Mouse (Mus musculus) heart, embryonic 16.5 days (tissue): ENCODE measurements around the gene Ehd1. TPM values are rescaled to one million over a fixed set of nuclear protein-coding genes. Genes with fewer than 3 reads are reported as not detected.
A peak's percentile ranks its signal among the peaks of the same experiment; 100 is the strongest.

Experiments used
- ATAC-seq: fragments of 200-750 bp; cut with Nextera tagmentation; replicated peaks from 2 replicates; pipeline ENCODE4 v1.8.0; 2017; ENCODE audit warnings: moderate number of reproducible peaks; ENCODE audit not compliant: insufficient read depth, low FRiP score; ENCODE audit errors: extremely low read depth
- H3K27ac ChIP-seq: fragments of 300-500 bp; sonication (generic); 2 replicates; pipeline ENCODE4 v1.5.1; 2014; ENCODE audit warnings: mild to moderate bottlenecking, low read length, control low read depth, moderate library complexity
- H3K27me3 ChIP-seq: fragments of 300-500 bp; sonication (generic); 2 replicates; pipeline ENCODE4 v1.6.1; 2014; ENCODE audit warnings: low read length, mixed read lengths; ENCODE audit not compliant: control insufficient read depth, insufficient read depth
- H3K36me3 ChIP-seq: fragments of 300-500 bp; sonication (generic); 2 replicates; pipeline ENCODE4 v1.6.1; 2014; ENCODE audit not compliant: control insufficient read depth, insufficient read depth
- H3K4me1 ChIP-seq: fragments of 300-500 bp; sonication (generic); 2 replicates; pipeline ENCODE4 v1.6.1; 2014; ENCODE audit warnings: low read length, mixed read lengths; ENCODE audit not compliant: control insufficient read depth, insufficient read depth
- H3K4me2 ChIP-seq: fragments of 300-500 bp; sonication (generic); 2 replicates; pipeline ENCODE4 v1.6.1; 2014; ENCODE audit warnings: low read depth, mild to moderate bottlenecking, control low read depth, low read length
- H3K4me3 ChIP-seq: fragments of 300-500 bp; sonication (generic); 2 replicates; pipeline ENCODE4 v1.5.1; 2014; ENCODE audit warnings: mild to moderate bottlenecking, control low read depth, low read length
- H3K9ac ChIP-seq: fragments of 300-500 bp; sonication (generic); 2 replicates; pipeline ENCODE4 v1.6.1; 2014; ENCODE audit warnings: low read length, control low read depth
- H3K9me3 ChIP-seq: fragments of 300-500 bp; sonication (generic); replicated peaks from 2 replicates; pipeline ENCODE4 v1.6.1; 2016; ENCODE audit warnings: low read length; ENCODE audit not compliant: control insufficient read depth
- WGBS: fragments of 180-500 bp; shearing (Covaris S2); extraction: QIAGEN DNeasy Blood & Tissue Kit; methylation state at CpG from one replicate; pipeline ENCODE4 v1.1.7; 2014; 5-methylcytosine and 5-hydroxymethylcytosine counted together
- polyA plus RNA-seq: library from polyadenylated mRNA; unstranded; fragments of >200 nt; fragmentation: Nextera tagmentation; extraction: Ambion mirVana; gene quantifications from 2 replicates; pipeline ENCODE4 v1.2.1, GENCODE M21; 2015

Ehd1 gene
- 63.7 and 73.2 TPM in 2 replicates for polyA plus RNA-seq

DNA sequence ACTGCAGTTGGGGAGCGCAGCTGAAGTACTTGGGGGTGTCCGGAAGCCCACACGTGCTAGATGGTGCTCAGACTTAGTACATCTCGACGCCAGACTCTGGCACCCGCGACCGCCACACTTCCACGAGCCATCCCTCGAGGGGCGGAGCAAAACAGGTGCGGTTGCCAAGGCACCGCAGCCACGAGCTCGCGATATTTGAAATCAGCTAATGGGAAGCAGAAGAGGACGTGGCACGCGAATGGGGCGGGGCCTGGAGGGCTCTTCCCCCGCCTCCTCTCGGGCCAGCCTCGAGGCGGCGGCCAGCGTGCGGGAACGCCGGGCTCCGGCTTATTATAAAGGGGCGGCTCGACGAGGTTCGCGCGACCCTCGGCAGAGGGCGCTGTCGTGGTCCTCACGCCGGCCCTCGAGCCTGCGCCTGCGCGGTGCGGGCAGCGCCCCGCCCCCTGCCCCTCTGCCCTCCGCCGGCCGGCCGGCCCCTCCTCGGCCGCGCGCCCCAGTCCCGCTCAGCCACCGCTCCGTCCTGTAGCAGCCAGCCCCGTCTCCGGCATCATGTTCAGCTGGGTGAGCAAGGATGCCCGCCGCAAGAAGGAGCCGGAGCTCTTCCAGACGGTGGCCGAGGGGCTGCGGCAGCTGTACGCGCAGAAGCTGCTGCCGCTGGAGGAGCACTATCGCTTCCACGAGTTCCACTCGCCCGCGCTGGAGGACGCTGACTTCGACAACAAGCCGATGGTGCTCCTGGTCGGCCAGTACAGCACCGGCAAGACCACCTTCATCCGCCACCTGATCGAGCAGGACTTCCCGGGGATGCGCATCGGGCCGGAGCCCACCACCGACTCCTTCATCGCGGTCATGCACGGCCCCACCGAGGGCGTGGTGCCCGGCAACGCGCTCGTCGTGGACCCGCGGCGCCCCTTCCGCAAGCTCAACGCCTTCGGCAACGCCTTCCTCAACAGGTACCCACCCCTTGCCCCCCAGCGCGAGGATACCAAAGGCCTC lies at the start of gene Ehd1:
Gene Ehd1 (plus strand): TSS at position 300 of the 996 bp plus-strand sequence.
- peak within 1 kb of the TSS; percentile 81 for H3K9ac ChIP-seq
- H3K4me1 ChIP-seq: peaks cover 42% of the 10 kb centered on the region
- no peaks in the 10 kb centered on the region for H3K9me3 ChIP-seq
- peak within 1 kb of the TSS; percentile 98 for H3K4me2 ChIP-seq
- under 1% methylated on average over 104 of the region's 106 CpGs for WGBS
- peak within 1 kb of the TSS; percentile 86 for H3K27ac ChIP-seq
- peak within 1 kb of the TSS; percentile 78 for H3K4me3 ChIP-seq
- peak; percentile 92 for ATAC-seq
- H3K36me3 ChIP-seq: peaks cover 10% of the 10 kb centered on the region
- H3K27me3 ChIP-seq: no peaks in the 10 kb centered on the region

DNA sequence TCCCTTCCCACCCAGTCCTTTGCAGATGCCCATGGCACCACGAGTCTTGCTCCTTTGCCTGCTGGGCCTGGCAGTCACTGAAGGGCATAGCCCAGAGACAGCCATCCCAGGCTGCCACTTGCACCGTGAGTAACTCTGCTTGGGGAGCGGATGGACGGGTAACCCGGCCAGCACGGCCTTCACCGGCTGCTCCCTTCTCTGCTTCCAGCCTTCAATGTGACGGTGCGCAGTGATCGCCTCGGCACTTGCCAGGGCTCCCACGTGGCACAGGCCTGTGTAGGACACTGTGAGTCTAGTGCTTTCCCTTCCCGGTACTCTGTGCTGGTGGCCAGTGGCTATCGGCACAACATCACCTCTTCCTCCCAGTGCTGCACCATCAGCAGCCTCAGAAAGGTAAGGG lies 49.8 kb upstream of the Ehd1 start:
- Histone ChIP-seq H3K4me2 (no peak overlapping the region), H3K9me3 (no peaks in the 10 kb centered on the region), H3K36me3 (peaks cover 17% of the 10 kb centered on the region), H3K27ac (no peak overlapping the region), H3K27me3 (no peaks in the 10 kb centered on the region), H3K4me1 (no peaks in the 10 kb centered on the region), H3K4me3 (no peak overlapping the region), H3K9ac (no peak overlapping the region)
- ATAC-seq: no peak
- WGBS: 91% methylated on average over 14 of the region's 14 CpGs

DNA sequence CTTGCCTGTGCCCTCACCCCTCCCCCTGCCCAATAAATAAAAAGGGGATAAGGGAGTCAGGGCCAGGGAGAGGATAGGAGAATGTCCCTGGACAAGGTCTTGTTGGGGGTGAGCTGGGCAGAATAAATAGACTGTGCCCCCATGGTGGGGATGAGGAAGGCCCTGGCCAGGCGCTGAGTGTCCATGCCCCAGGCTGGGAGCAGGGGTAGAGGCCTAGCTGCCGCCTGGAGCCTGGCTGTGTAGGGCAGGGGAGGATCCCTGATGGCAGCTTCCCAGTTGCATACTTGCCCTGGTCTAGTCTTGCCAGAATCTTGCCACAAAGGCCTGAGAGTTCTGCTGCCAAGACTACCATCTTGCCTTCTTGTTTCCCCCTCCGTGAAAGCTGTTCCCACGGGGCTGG lies 48.7 kb upstream of the Ehd1 start:
- Histone ChIP-seq H3K4me1 (no peaks in the 10 kb centered on the region), H3K9me3 (no peaks in the 10 kb centered on the region), H3K4me3 (no peak overlapping the region), H3K4me2 (no peak overlapping the region), H3K27ac (no peak overlapping the region), H3K36me3 (peaks cover 21% of the 10 kb centered on the region), H3K27me3 (no peaks in the 10 kb centered on the region), H3K9ac (no peak overlapping the region)
- no peak for ATAC-seq
- WGBS: 86% methylated on average over 4 of the region's 4 CpGs

DNA sequence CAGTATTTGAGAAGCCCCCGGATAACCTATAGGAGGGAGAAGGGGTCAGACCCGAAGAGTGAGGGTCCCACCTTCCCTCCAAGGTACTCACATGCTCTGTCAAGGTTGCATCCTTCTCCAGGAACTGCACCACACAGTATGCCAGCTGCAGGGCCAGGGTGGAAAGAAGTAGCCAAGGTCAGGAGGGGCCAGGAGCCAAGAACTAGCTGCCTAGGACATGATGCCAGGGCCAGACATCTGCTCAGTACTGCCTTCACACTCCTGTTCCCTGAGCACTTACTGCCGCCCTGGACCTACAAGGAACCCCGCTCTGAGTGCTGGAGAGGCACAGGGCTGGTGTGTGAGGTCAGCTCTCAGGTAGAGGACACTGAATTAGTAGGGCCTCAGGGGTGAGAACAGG lies 46.1 kb upstream of the Ehd1 start:
- no peak overlapping the region for H3K9ac ChIP-seq
- 82% methylated on average over 4 of the region's 4 CpGs for WGBS
- peaks cover 21% of the 10 kb centered on the region for H3K36me3 ChIP-seq
- H3K4me2 ChIP-seq: no peak overlapping the region
- ATAC-seq: no peak
- no peak overlapping the region for H3K27ac ChIP-seq
- H3K4me3 ChIP-seq: no peak overlapping the region
- H3K9me3 ChIP-seq: no peaks in the 10 kb centered on the region
- H3K27me3 ChIP-seq: no peaks in the 10 kb centered on the region
- H3K4me1 ChIP-seq: peaks cover 13% of the 10 kb centered on the region

DNA sequence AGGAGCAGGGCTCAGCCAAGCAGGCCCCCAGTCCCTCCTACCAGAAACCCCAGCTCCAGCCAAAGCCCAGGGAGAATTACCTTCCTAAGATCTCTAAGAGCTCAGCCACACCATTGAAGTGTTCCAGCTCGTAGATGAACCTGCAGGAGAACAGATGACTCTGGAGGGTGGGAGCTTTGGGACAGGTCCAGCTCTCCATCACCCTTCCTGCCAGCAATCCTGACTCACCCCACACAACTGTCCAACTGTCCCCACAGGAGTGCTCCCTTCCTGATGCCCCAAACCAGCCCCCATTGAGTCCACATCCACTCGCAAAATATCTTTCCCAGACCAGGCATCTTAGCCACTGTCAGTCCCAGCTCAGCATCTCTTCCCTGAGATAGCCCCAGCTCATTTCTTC lies 45.5 kb upstream of the Ehd1 start:
- Histone ChIP-seq H3K4me3 (no peak overlapping the region), H3K36me3 (peaks cover 21% of the 10 kb centered on the region), H3K9ac (no peak overlapping the region), H3K4me2 (no peak overlapping the region), H3K9me3 (no peaks in the 10 kb centered on the region), H3K27me3 (no peaks in the 10 kb centered on the region), H3K4me1 (peaks cover 13% of the 10 kb centered on the region), H3K27ac (no peak overlapping the region)
- ATAC-seq: no peak
- WGBS: 84% methylated on average over 2 of the region's 2 CpGs

DNA sequence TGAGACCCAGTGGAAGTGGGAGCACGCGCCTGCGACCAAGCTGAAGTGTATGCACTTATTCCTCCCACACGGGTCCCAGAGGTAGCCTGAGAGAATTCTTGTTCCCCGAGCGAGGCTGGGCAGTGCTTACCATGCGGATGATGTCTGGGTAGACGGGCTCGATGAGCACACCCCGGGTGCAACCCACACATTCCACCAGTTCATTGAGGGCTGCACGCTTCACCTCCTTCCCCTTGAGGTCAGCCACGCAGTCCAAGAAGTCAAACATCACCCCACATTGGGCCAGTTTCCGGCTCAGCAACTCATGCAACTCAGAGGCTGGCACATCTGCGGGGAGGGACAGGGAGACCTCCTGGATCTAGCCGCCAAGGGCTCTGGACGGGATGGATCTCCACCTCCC lies 42.9 kb upstream of the Ehd1 start:
- WGBS: 82% methylated on average over 16 of the region's 16 CpGs
- H3K27ac ChIP-seq: no peak overlapping the region
- no peaks in the 10 kb centered on the region for H3K27me3 ChIP-seq
- peaks cover 16% of the 10 kb centered on the region; the same call in 1 of the 2 replicates for H3K36me3 ChIP-seq
- no peak overlapping the region for H3K4me3 ChIP-seq
- H3K9me3 ChIP-seq: no peaks in the 10 kb centered on the region
- H3K4me2 ChIP-seq: no peak overlapping the region
- peaks cover 15% of the 10 kb centered on the region for H3K4me1 ChIP-seq
- no peak for ATAC-seq
- H3K9ac ChIP-seq: no peak overlapping the region

DNA sequence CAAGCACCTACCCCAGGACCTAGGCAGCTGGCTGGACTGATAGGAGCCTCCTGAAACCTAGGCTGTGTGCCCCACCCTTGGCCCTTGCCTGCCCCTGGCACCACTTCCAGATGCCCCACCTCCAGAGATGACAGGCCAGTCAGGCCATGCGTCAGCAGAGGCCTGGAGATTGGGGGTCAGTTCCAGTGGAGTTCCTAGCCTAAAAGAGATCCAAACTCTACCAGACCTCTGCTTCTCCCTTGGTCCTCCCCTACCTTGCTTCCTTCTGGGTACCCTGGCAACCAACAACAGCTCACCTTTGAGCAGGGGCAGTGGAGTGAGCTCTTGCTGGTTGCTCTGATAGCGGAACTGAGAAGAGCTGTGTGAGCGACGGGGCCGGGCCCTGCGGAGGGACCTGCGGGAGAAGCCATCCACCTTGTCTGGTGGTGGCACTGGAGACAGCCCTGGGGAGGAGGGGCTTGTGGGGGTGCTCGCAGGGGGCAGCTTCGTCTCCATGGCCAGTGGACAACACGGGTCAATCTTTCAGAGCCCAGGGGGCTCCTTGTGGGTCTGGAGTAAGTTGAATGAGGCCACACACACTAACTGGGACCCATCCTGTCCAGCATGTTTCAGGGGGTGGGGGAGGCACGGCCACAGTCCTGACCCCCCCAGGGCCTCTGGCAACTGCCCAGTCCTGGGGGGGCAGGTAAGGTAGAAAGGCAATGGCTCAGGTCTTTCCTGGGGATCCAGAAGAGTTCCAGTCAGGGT lies 42.0 kb upstream of the Ehd1 start:
- Histone ChIP-seq H3K4me3 (peak overlapping the region; percentile 79), H3K27me3 (no peaks in the 10 kb centered on the region), H3K27ac (no peak overlapping the region), H3K4me2 (peak overlapping the region; percentile 97), H3K9me3 (no peaks in the 10 kb centered on the region), H3K4me1 (peaks cover 15% of the 10 kb centered on the region), H3K9ac (peak overlapping the region; percentile 86), H3K36me3 (peaks cover 14% of the 10 kb centered on the region; the same call in 1 of the 2 replicates)
- ATAC-seq: no peak
- 59% methylated on average over 11 of the region's 11 CpGs for WGBS

DNA sequence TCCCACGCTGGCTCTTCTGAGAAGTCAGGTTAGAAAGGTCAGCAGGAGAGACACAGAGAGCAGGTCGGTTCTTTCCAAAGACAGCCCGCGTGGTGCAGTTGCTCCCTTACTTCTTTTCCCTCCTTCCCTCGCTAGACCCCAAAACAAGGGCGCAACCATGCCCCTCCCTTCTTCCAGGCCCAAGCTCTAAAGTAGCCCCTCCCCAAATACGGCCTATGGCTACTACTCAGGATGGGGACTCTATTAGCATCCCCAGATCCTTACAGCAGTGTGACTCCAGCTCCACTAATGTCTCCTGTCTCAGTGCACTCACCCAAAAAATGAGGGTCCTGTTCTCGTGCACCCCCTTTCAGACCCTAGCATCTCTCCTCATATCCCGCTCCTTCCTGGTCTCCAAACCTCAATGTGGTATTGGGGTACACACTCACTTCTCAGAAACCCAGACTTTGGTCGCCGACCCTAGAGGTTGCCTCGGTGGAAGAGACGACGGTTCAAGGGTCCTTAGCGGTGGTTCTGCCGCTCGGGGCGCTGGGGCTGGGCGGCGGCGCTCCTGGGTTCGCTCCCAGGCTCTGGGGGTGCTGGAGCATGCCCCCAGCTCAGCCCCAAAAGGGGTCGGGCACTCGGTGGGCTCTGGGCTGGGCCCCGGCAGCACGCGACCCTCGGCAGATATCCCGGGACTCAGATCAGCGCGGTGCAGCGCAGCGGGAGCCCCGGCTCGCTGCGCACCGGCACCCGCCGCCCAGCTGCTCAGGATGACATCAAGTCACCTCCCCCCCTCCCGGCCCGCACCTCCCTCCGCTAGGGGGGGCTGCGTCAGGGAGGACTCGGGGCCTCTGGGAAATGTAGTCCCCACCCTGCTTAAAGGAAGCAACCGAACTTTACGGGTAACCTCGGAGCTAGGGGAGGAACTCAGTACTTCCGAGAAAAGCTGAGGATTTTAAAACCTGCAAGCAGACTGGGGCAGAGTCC lies 41.2 kb upstream of the Ehd1 start, which contains the start of gene Ppp2r5b:
Gene Ppp2r5b (minus strand): TSS at position 789 of the 969 bp plus-strand sequence.
- peak within 1 kb of the TSS; percentile 79 for H3K4me3 ChIP-seq
- peak within 1 kb of the TSS; percentile 86 for H3K9ac ChIP-seq
- H3K27ac ChIP-seq: peak within 1 kb of the TSS; percentile 99
- no peaks in the 10 kb centered on the region for H3K9me3 ChIP-seq
- H3K36me3 ChIP-seq: peaks cover 8% of the 10 kb centered on the region; the same call in 1 of the 2 replicates
- peak; percentile 93 for ATAC-seq
- peak within 1 kb of the TSS; percentile 97 for H3K4me2 ChIP-seq
- peaks cover 15% of the 10 kb centered on the region for H3K4me1 ChIP-seq
- H3K27me3 ChIP-seq: no peaks in the 10 kb centered on the region
- 4% methylated on average over 48 of the region's 48 CpGs for WGBS
